ENCODE assay signal across 8 mouse cellular contexts in genomic region chr6:57702743-57703499, GRCm38 (mm10). TPM values are rescaled to one million over a fixed set of nuclear protein-coding genes. Genes with fewer than 3 reads are reported as not detected.
A peak's percentile ranks its signal among the peaks of the same experiment; 100 is the strongest.
DNase-seq lines count a peak whose midpoint lies in the region; ATAC-seq lines count a peak whose summit lies in the region.

No protein-coding gene starts in this region.

- no peaks in the 10 kb centered on the region for H3K27me3 ChIP-seq in hindbrain, embryonic 11.5 days (ENCODE audit: control insufficient read depth, insufficient read depth, low read length)

- H3K4me1 ChIP-seq in hindbrain, embryonic 11.5 days (replicated peaks; ENCODE audit: control insufficient read depth, insufficient read depth, low read length), result no peaks in the 10 kb centered on the region

- peak; percentile 99 for ATAC-seq in hindbrain, embryonic 11.5 days (ENCODE audit: low FRiP score)

- no peaks in the 10 kb centered on the region for H3K9me3 ChIP-seq in hindbrain, embryonic 11.5 days (ENCODE audit: control insufficient read depth, low read length)

- peak overlapping the region; percentile 93 for H3K9ac ChIP-seq in hindbrain, embryonic 11.5 days (ENCODE audit: low read depth, low read length)

- peak overlapping the region; percentile 97 for H3K27ac ChIP-seq in hindbrain, embryonic 11.5 days (ENCODE audit: low read depth, low read length)

- DNase-seq in Muller cell, postnatal 12 days (ENCODE audit: inconsistent ontology term), result peak; percentile 97
- peak; percentile 98 for DNase-seq in cerebellum, adult 9-11 months
- DNase-seq in frontal cortex, adult 2 months (ENCODE audit: extremely low spot score in 1 of 2, low spot score in 1 of 2), result peak; percentile 93 to 97
- peak; percentile 96 for DNase-seq in hindbrain, embryonic 11.5 days (ENCODE audit: low spot score)
- DNase-seq in layer of hippocampus, postnatal 10 days (ENCODE audit: low spot score in 2 of 2), result peak; percentile 92 to 94
- peak; percentile 96 for DNase-seq in lung, postnatal 10 days
- DNase-seq in ovary, postnatal 36 days (ENCODE audit: low spot score), result peak; percentile 95
- peak; percentile 96 for DNase-seq in thymus, postnatal 25 days

- H3K36me3 ChIP-seq in hindbrain, embryonic 11.5 days (ENCODE audit: control insufficient read depth, insufficient read depth, low read length), result no peaks in the 10 kb centered on the region

- peak overlapping the region; percentile 62 for H3K4me2 ChIP-seq in hindbrain, embryonic 11.5 days (replicated peaks; ENCODE audit: low read depth, low read length)

- peak overlapping the region; percentile 64 for H3K4me3 ChIP-seq in hindbrain, embryonic 11.5 days (ENCODE audit: low read depth, low read length)

- WGBS in hindbrain, embryonic 11.5 days, result under 1% methylated on average over 58 of the region's 59 CpGs

RNA-seq across cellular contexts. Expression of gene Lancl2, which starts 0.6 kb away (rescaled TPM):
- polyA plus RNA-seq in frontal cortex, adult 2 months (2012; rRNA removed), result 56.1 and 62.8 TPM in 2 replicates
- 51.0 and 53.7 TPM in 2 replicates for polyA plus RNA-seq in hindbrain, embryonic 11.5 days (2014; fragmentation: Nextera tagmentation; extraction: Ambion mirVana)
- total RNA-seq in layer of hippocampus, postnatal 10 days (2021), result 100 to 1,000 TPM; 135 to 139 TPM

RNA-seq across cellular contexts. Expression of gene Pyurf, which starts 11.0 kb away (rescaled TPM):
- polyA plus RNA-seq in frontal cortex, adult 2 months (2012; rRNA removed), result 18.4 and 20.3 TPM in 2 replicates
- polyA plus RNA-seq in hindbrain, embryonic 11.5 days (2014; fragmentation: Nextera tagmentation; extraction: Ambion mirVana), result 15.8 and 18.2 TPM in 2 replicates
- 1 to 10 TPM; 6.4 to 7.0 TPM for total RNA-seq in layer of hippocampus, postnatal 10 days (2021)

Comparison
In these comparisons a context has a peak if more than half of its experiments do, and no peak if none do; other contexts are left out.
1. Peak in every context shown above with its lines: DNase-seq, ATAC-seq, H3K4me3 ChIP-seq and H3K27ac ChIP-seq.